Mouse (Mus musculus): ENCODE data around the gene Slc6a21.
"Not testable (repeated sequence)": the region's sequence is repeated elsewhere in the genome, so short reads cannot be mapped to it uniquely, and the experiment has no call there.

The Slc6a21 gene

DNA sequence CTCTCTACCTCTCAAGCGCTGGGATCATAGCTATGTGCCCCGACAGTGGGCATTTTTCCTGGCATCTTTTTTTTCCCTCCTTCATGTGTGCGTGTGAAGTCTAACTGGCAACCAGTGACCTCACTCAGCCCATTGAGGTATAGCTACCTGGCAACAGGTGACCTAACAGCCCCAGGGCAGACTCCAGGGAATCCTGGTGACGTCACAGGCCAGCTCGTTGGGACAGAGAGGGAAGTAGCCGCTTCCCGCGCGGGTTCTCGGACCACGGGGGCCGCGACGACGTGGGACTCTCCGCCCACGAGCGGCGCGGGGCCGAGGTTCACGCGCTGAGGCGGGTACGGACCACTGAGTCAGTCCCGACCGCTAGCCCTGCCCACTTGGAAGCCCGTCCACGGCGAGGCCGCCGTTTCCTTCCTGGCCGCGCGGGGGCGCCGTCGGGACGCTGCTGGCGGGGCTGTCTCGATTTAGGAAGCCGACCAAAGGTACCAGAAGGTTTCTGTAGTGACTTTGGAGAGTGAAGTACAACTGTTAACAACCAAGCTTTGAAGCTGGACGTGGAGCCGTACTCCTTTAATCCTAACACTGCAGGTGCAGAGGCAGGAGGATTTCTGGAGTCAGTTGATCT, at the start of gene Slc6a21:
Gene Slc6a21, plus strand, starts transcription at position 378 of the 625 bp plus-strand sequence.
- DNase-seq = peak; percentile 90

DNA sequence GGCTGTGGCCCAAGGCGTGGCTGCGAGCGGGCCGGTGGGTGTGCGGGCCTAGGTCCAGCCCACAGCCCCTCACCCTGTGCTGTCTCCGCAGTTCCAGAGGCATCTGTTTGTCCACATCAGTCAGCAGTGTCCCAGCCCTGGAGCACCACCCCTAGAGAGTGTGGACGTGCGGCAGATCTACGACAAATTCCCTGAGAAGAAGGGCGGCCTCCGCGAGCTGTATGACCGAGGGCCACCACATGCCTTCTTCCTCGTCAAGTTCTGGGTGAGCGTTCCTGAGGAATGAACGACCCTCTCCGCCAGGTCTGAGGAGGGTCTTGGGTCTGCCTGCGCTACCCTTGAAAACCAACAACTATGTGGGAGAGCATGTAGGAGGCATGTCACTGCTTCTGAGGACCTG, 48.8 kb upstream of the Slc6a21 start:
- DNase-seq = no peak

DNA sequence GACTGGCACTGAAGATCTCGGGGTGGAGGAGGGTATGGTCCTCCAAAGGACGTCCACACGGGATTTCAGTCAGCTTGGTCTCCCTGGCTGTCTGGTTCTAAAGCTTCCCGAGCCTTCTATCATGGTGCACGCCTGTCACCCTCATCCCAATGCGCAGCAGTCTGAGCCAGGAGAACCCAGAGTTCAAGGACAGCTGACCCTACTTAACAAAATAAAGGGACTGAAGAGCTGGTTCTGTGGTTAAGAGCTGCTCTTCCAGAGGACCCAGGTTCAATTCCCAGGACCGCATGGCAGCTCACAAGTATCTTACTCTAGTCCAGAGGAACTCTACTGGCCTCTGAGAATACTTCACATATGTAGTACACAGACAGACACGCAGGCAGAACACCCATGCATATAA, 48.3 kb upstream of the Slc6a21 start:
- no peak for DNase-seq

DNA sequence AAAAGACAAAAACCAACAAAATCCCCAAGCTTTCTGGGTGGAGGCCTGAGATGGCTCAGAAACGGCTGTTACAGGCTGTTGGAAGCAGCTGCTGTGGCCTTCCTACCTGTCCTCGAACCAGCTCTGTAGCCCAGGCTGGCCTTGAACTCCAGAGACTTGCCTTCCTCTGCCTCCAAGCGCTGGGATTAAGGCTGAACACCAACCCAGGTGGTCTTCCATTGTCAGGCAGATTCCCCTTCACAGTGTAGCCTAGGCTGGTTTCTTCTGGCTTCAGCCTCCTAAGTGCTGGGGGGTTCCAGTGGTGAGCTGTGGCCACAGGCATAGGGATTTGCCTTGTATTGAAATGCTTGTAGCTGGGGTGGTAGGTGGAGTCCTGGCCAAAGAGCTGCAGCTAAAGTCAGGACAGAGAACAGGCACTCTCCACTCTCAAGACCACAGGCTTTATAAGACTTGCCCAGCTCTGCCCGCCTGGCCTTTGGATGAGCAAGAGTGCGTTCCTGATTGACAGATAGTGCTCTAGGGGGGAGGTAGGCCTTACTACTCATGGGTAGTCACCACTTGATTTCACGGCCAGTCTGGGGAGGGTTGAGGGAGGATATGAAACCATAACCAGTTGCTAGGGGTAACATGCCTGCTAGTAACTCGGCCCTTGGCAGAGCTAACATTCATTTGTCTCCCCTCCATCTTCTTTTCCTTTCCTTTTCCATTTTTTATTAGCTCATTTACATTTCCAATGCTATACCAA, 47.7 kb upstream of the Slc6a21 start:
- no peak for DNase-seq

DNA sequence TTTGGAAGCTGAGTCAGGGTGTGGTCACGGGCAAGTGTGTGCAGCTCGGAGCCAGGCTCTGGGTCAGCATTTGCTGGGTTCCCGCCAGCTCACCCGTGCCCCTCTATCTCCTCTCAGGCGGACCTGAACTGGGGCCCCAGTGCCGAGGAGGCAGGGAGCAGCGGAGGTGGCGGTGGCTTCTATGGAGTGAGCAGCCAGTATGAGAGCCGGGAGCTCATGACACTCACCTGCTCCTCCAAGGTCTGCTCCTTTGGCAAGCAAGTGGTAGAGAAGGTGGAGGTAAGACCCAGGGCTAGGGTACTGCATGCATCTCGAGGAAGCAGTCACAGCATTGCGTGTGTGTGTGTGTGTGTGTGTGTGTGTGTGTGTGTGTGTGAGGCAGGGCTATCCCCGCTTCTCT, 46.1 kb upstream of the Slc6a21 start:
- DNase-seq = no peak

DNA sequence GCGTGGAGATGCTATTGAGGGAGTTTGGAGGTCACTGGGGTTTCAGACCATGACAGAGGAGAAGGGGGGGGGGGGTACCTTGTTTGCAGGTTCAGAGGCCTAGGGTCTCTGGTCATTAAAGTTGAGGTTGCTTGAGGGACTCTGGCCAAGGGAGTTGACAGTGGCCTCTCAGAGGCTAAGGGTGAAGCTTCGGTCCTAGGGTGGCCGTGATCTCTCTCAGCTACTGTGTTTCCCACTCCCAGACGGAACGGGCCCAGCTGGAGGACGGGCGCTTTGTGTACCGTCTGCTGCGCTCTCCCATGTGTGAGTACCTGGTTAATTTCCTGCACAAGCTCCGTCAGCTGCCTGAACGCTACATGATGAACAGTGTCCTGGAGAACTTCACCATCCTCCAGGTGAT, 45.4 kb upstream of the Slc6a21 start:
- no peak for DNase-seq

DNA sequence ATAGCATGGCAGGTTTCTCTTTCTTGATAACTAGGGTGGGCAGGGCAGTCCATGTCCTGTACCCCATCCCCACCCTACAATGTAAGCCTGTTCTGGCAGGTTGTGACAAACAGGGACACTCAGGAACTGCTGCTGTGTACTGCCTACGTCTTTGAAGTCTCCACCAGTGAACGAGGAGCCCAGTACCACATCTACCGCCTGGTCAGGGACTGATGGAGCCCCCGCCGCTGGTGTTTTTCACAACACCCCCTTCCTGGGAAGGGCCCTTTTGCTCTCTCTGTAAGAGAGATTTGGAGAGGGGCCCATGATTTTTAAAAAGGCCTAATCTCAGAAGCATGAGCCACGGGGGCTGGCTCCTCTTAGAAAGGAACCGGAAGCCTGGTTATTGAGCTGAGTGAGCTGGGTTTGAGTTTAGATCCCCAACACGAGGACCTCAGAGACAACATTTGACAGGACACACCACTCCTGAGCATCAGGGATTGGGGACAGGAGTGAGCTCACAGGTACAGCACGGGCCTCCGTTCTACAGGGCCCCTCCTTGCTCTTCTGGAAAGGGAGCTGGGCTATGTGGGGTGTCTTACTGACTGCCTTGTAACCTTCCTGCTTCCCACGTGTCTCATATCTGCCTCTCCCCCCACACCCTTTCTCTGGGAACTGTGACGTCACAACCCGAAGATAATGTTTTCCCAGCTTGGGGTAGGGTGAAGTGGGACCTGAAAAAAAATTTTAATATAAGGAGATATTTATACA, 44.4 kb upstream of the Slc6a21 start:
- DNase-seq = no peak

DNA sequence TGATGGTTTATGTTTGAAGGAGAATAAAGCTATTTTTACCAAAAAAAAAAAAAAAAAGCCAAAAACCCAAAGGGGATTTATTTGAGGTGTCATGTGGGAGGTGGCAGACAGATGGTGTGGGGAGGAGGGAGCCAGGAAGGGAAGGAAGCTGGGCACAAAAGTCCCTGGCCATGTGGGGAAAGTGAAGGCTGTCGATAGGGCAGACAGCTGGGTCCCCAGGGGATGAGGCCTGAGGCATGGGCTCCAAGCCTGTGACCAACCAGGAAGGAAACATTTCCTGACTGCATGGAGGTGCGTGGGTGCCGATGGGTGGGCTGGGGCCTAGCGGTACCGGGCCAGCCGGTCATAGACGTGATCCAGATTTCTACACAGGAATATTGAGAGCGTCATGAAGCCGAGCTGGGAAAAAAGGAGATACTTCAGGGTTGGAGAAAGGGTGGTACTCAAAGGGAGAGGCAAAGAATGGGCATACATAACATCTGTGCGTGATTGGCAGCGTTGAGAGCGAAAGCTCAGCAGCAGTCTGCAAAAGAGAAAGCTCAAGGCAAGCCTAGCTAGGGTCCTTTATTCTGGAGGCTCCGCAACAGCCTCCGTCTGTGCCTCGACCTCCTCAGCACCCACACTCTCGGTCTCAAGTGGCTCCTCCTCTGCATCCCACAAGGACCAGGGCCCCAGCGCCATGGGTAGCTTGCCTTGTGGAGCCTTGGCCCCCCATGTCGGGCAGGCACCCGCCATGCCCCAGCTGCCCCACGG, 43.6 kb upstream of the Slc6a21 start:
- DNase-seq = no peak

DNA sequence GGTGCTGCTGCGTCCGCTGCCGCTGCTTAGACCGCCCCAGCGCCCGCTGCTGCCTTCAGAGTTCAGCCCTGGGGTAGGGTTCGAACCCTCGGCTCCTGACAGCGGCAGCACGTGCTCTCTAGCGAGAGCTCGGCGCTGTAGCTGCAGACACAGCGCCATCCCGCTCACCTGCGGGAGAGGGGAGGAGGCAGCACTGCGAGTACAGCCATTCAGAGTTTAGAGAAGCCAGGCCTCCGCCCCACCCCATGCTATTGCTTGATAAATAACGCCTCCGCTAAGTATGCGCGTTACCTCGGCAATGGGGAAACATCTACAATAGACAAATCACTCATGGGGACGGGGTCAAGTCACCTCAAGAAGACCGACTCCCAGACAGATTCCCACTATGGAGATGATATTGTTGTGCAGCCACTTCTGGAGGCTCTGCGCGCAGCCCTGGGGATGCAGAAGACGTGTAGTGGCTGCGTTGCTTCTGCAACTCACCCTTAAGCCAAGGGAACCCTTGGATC, 42.9 kb upstream of the Slc6a21 start:
- DNase-seq = no peak

DNA sequence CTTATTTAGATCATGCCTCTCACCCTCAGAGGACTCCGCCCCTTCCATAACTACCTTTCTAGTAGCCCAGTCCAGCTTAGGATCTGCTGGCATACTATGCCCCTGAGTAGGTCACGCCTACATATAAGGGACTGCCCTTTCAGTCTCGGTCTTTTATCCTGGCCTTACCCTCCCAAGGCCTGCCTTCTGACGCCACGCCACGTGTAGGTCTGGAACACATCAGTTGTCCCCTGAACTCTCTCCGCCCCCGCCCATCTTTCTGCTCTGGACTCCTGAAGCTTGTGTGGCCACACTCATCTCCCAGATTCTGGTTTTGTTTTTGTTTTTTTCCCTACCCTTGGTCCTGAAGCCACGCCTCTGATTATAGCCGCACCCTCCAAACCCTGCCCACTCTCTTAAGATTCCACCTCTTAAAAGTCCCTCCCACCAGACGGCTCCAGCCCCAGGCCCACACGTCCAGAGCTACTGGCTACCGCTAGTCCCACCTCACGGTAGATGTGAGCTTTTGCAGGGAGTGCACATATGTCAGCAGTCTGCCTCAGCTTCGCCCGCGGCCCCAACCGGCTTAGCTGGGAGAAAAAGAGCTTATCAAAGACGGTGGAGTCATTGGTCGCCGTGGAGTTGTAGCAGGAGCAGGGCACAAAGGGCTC, 42.3 kb upstream of the Slc6a21 start:
- peak; percentile 29 for DNase-seq

DNA sequence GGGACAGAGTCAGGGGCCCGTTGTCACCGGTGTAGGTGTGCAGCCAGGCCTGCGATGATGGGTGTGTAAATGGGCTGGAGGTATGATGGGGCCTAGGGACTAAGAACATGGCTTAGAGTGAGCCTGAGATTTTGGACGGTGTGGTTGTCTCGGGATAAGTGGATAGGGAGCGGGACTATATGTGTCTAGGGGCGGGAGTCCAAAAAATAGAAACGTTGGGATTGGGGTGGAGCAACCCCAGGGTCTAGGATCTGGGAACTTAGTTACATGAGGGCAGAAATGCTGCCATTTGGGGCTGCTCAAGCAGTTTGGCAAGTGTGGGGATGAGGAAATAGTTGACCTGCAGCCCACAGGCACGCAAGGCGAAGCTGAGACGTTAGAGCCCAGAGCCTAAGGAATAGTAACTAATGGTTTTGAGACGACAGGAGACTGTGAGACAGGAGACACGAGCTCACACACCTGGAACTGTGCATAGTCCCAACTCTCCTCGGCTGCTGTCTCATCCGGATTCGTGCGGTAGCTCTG, 41.6 kb upstream of the Slc6a21 start:
- no peak for DNase-seq

DNA sequence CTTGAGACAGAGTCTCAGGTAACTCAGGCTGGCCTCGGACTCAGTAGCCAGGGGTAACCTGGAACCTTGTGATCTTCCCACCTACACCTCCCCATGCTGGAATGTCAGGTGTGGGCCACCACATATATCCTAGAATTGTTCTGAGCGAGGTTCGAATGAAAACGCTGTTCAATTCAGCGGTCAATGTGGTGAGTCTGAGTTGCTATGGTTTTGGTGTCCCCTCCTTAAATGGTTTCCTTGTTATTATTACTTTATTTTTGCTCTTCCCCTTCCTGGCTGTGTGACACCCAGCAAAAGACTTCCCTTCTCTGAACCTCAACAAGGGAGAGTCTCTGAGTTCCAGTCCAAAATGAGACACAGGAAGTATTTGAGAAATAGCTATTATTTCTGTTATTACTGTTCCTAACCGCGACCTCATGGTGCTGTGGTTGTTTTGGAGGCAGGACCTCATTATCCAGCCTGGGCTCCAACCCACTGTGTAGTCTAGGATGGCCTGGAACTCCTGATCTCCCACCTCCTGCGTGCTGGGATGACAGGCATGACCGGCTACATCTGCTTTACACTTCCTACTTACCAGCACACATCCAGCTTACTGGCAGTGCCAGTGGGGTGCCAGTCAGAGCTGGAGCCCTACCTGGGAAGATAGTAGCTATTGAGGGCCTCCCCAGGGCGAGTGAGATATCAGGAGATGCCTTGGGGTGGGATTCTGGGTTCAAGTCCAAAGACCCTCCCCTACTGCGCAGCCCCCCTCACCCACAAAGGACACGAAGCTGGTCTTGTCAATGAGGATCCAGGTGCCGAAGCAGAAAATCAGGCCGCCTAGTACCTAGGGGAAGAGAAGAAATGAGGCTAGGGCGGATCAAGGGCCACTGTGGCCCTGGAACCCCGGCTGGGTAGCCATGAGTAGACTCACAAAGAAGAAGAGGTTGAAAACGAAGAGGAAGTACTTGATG, 39.3 kb upstream of the Slc6a21 start:
- no peak for DNase-seq

DNA sequence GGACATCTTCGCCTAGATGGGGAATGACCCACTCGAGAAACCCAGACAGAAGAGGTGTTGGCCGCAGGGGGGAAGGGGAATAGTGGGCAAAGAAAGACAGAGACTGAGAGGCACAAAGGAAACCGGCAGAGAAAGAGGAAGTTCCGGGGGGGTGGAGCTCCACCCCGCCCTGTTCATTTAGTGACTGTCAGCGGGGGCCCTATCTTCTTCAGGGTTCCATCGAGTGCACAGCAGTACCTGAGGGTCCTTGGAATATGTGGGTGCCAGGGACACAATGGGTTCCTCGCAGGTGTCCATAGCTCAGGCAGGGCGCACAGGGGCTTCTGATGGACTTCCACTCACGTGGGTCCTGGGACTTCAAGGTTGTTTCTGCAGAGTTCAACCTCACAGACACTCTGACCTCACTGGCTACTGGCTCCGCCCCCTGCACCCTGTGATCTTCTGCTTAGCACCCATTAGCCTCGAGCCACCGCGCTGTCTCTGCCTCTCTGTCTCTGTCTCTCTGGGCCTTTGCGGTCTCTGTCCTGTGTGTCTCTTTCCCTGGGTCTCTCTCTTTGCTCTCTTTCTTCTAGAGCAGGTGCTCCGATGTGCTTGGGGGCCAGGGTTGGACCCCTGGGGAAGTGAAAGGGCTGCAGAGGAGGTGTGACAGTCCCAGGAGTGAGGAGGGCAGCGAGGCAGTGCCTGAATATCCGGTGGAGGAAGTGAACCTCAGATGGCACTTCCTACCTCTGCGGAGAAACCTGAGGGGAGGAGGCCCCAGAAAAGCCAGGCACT, 38.4 kb upstream of the Slc6a21 start, which contains the start of gene Cd37:
Gene Cd37, minus strand, starts transcription at position 393 of the 774 bp plus-strand sequence.
- no peak for DNase-seq

DNA sequence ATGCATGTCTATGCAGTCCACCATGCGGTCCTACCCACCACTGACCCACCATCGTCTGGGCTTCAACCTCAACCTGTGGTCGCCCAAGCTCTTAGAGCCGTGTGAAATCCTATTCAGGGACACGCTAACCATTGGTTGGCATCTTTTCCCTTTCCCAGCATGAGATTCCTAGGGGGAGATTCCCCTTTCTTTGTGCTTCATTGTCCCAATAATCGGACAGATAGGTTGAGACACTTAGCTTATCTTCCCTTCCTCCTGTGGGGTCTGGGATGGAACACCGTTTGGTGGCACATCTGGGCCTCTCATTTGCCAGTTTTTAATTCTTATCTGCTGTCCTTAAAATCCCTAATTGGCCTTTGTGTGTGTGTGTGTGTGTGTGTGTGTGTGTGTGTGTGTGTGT, 37.2 kb upstream of the Slc6a21 start:
- no peak for DNase-seq

DNA sequence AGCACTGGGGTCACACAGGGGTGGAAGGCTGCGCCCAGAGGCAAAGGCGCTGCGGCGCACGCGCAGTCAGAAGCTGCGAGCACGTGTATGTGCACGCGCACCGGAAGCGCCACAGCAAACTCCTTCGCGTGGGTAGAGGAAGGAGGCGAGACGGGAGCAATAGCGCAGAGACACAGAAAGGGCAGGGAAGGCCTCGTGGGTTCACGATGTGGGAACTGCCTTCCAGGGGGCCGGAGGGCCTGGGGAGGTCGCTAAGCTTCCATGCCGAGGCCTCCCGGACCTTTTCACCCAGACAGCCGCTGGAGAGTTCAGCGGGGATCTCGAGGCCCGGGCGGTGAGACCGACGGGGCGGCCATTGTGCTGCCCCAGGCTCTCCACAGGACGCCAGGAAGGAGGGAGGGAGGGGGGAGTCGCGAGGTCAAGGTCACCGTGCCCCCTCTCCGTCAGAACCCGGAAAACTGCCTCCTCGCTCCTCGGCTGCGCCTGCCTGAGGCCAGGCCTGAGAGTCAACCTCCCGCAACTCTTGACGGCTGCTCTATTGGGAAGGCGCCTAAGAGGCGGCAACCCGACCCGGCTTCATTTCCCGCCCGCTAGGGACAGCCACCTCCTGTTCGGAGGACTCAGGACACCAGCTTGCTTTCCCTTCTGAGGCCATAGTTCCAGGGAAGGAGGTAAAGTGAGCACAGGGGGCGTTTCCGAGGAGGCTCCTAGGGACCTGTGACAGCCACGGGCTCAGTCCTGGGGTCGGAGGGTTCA, 36.5 kb upstream of the Slc6a21 start, which contains the start of gene Slc6a16:
Gene Slc6a16, plus strand, starts transcription at position 453 of the 756 bp plus-strand sequence.
- DNase-seq = peak; percentile 59

DNA sequence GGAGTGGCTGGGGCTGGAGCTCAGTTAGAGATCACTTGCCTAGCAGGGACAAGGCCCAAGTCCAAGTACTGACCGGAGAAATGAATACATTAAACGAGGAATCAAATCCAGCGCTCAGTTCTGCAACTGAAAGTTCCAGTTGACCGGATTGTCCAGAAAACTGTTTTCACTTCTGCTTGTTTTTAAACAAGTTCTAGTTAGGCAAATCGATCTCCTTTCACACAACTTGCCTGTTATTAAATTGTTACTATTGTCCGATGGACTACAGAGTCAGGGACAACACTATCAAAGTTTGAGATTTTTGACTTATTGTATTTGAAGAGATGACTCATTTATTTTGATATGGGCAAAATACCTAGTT, 35.9 kb upstream of the Slc6a21 start:
- DNase-seq = no peak

DNA sequence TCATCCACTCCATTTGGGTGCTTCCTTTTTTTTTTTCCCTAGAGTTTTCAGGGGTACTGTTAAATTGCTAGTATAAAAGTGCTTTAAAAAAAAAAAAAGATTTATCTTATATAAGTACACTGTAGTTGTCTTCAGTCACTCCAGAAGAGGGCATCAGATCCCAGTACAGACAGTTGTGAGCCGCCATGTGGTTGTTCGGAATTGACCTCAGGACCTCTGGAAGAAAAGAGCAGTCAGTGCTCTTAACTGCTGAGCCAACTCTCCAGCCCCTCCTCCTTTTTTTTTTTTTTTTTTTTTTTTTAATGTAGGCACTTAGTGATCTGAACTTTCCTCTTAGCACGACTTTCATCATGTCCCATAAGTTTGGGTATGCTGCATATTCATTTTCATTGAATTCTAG, 29.6 kb upstream of the Slc6a21 start:
- DNase-seq = no peak

DNA sequence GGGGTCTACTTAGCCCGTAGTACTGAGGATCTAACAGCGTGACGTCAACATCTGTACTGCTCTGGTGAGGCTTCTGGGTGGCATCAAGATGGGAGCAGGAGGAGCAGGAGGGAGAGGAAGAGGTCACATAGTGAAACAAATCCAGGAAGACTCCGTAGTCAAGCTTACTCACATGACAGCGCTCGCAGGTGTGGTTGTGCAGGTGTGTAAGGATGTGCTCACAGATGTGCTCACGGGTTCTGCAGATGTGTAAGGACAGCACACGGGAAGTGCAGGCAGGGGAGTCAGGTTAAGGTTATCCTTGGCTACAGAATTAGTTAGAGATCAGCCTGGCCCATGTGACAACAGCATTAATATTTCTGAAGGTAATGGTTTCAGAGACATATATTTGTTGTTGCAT, 23.5 kb upstream of the Slc6a21 start:
- no peak for DNase-seq

DNA sequence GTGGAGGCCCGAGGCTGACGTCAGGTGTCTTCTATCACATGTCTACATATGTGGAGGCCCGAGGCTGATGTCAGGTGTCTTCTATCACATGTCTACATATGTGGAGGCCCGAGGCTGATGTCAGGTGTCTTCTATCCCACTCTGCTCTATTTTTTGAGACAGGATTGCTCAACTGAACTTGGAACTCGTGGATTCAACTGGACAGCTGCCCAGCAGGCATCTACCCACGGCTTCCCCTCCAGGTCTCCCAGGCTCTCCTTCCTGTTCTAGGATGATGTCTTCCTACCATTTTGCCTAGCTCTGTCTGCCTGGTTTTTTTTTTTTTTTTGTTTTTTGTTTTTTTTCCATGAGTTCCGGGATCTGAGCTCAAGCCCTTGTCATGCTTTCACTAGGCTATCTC, 21.5 kb upstream of the Slc6a21 start:
- not testable (repeated sequence) for DNase-seq
